Mouse (Mus musculus) G1E (cell line): Measurements from ENCODE around the gene Cisd3.

Experiments
- CTCF ChIP-seq: IDR thresholded peaks from 2 replicates; pipeline ENCODE4 v1.5.1; 2012; ENCODE audit warnings: low read depth, low read length, inconsistent platforms, mixed read lengths
- TAL1 ChIP-seq: conservative IDR thresholded peaks from 2 replicates; pipeline ENCODE4 v1.6.1; 2012; ENCODE audit warnings: low read depth, low read length, inconsistent platforms, mixed read lengths

DNA sequence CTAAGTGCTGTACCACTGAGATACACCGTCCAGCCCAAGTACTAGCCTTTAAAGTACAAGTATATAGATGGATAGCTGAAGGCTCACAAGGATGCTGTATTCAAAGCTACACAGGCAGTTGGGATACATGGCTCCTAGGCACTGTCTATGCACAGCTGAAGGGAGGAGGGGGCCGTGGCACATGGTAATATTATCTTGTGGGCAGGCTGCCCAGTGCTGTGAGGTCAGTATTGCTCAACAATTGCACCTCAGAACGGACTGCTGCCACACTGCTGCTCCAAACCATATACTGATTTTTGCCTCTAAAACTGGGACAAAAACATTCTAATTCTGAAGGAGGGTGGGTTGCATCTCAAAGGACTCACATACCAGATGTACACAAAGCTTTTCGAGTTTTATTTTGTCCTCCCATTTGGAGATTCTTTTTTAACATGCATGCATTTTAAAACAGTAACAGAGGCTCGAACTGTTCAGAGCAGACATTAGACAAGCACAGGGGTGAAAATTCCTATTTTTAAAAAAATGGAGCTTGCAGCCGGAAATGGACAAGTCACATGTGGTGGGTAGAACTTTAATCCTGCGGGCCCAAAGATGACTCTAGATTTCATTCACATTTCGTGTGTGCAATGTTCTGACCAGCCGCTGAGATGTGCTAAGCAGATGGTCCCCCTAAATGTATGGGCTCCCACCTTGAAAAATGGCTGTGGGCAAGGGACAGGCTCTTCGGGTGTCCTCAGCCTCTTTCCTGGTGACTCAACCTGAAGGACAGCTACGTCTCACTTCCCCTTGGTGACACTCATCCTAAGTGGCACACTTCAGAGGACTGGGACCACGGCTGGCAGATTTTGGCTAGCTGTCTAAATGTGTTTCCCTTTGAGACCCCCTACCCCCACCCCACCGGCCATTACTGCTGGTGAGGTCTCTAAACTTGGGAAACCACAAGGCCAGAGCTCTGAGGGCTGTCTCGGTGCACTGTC, 29.4 kb downstream of the Cisd3 start:
- no peak for TF ChIP-seq CTCF
- TF ChIP-seq TAL1, result no peak
